Mouse (Mus musculus): ENCODE results near the gene Krtcap2. TPM values are rescaled to one million over a fixed set of nuclear protein-coding genes. Genes with fewer than 3 reads are reported as not detected.
A peak's percentile ranks its signal among the peaks of the same experiment; 100 is the strongest.

Gene Krtcap2
- polyA plus RNA-seq (2012; rRNA removed) (26.3 and 26.4 TPM in 2 replicates), polyA plus RNA-seq (2014; fragmentation: Nextera tagmentation; extraction: Ambion mirVana) (117 and 138 TPM in 2 replicates)

DNA sequence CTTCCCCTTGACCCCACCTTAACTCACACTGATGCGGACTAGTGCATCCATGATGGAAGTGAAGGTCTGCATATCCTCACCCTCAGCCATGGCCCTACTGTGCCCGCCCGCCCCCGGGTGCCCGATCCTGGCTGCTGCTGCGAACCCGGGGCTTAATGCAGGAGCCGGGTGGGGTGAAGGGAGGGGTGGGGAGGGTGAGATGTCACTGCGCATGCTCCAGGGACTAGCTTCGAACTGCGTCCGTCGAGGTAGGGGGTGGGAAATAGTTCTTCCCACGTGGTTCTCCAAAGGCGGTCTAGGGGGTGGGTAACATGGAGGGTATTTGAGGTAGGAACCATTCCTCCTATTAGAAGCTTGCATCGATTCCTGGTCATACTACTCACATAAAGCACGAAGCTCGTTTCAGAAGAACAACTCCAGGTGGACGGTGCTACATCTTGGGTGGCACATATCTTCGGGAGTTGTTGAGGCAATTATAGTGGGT is at the start of gene Krtcap2:
Krtcap2 (plus strand) TSS at position 279 of the 484 bp plus-strand sequence.
- Histone ChIP-seq H3K4me1 (replicated peaks; ENCODE audit: control insufficient read depth in 2 of 2, insufficient read depth in 2 of 2, low read length in 1 of 2) (peaks cover 5 to 9% of the 10 kb centered on the region in 2 experiments), H3K27me3 (ENCODE audit: control insufficient read depth, insufficient read depth, low read length) (peaks cover 20% of the 10 kb centered on the region), H3K27ac (no peak within 1 kb of the TSS), H3K9ac (replicated peaks) (peak within 1 kb of the TSS; percentile 73), H3K4me3 (ENCODE audit: insufficient read depth in 1 of 2, low read depth in 2 of 2, low read length in 2 of 2) (peak within 1 kb of the TSS; percentile 74 to 75), H3K9me3 (ENCODE audit: control insufficient read depth, low read length) (no peaks in the 10 kb centered on the region), H3K4me2 (ENCODE audit: low read depth) (peak within 1 kb of the TSS; percentile 90), H3K36me3 (replicated peaks; ENCODE audit: control insufficient read depth, insufficient read depth, low read depth) (no peaks in the 10 kb centered on the region)
- 7% methylated on average over 20 of the region's 20 CpGs for WGBS (ENCODE audit: insufficient replicate concordance)
- no peak for ATAC-seq (ENCODE audit: insufficient read depth)
- DNase-seq (ENCODE audit: low read depth in 3 of 3, low spot score in 3 of 3), result no peak
- TF ChIP-seq CTCF (IDR thresholded peaks at IDR 0.05; ENCODE audit: low read depth), result no peak
- no peak for TF ChIP-seq EP300 (IDR thresholded peaks at IDR 0.05; ENCODE audit: low read depth)

DNA sequence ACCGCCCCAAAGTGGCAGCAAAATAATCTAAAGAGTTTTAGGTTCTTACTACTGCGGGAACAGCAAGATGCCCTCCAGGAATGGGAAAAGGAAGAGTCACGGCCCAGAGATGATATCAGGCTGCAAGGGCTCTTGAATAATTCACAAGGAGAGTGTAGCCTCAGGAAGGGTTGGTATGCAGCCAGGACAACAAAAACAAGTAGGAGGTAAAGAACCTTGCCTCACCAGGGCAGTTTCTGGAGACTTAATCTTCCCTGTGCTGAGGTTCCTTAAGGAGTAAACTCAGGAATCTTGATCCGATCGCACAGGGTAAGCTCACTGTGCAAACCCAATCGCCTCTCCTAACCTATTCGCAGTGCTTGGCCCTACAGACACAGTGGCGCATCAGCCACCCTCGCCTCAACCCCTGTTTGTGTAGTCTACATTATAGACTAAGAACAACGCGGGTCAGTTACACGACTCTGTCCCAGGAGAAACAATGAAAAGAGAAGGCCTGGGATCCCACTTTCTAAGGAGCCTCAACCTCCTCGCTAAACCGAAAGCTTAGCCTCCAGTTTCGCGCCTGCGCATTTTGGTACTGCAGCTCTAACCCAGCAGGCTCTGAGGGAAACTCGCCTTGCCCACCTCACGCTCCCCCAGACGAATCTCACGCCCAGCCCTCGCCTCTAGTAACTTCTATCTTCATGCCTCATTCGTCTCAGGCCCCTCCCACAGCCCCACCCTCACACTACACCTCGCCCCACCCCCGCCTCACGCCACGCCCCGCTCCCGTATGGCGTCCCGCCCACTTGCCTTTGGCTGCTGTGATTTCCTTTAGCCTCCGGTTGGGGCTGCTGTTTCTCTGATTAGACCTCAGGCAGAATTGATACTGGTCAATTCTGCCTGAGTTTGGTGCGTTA is 49.5 kb upstream of the Krtcap2 start:
- Histone ChIP-seq H3K4me3 (ENCODE audit: insufficient read depth in 1 of 2, low read depth in 2 of 2, low read length in 2 of 2) (peak overlapping the region; percentile 48 to 88), H3K9me3 (ENCODE audit: control insufficient read depth, low read length) (no peaks in the 10 kb centered on the region), H3K4me2 (ENCODE audit: low read depth) (peak overlapping the region; percentile 76), H3K9ac (replicated peaks) (peak overlapping the region; percentile 38), H3K27me3 (ENCODE audit: control insufficient read depth, insufficient read depth, low read length) (no peaks in the 10 kb centered on the region), H3K36me3 (replicated peaks; ENCODE audit: control insufficient read depth, insufficient read depth, low read depth) (no peaks in the 10 kb centered on the region), H3K27ac (no peak overlapping the region), H3K4me1 (replicated peaks; ENCODE audit: control insufficient read depth in 2 of 2, insufficient read depth in 2 of 2, low read length in 1 of 2) (peaks cover 6 to 13% of the 10 kb centered on the region in 2 experiments)
- TF ChIP-seq CTCF (IDR thresholded peaks at IDR 0.05; ENCODE audit: low read depth) (peak; percentile 57), EP300 (IDR thresholded peaks at IDR 0.05; ENCODE audit: low read depth) (no peak)
- 7% methylated on average over 33 of the region's 33 CpGs for WGBS (ENCODE audit: insufficient replicate concordance)
- DNase-seq (ENCODE audit: low read depth in 3 of 3, low spot score in 3 of 3), result peak; percentile 75 to 83 (median 76)
- peak; percentile 95 for ATAC-seq (ENCODE audit: insufficient read depth)

DNA sequence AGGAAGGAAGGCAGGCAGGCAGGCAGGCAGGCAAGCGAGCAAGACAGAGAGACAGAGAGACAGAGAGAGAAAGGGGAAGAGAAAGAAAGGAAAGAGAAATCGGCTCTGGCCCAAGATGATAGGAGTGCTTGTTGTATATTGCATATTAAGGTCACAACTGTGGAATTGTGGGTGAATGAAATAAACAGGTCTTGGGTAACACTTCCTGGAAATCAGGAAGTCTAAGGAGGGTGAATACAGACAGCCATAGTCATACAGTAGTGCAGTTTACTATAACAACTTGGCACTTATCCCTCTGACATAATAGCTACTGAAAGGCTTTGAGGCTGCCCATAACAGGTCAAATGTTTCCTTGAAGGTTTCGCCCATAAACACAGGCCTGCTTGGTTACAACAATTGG is 45.9 kb upstream of the Krtcap2 start:
- Histone ChIP-seq H3K27ac (no peak overlapping the region), H3K9me3 (ENCODE audit: control insufficient read depth, low read length) (no peaks in the 10 kb centered on the region), H3K36me3 (replicated peaks; ENCODE audit: control insufficient read depth, insufficient read depth, low read depth) (no peaks in the 10 kb centered on the region), H3K4me2 (ENCODE audit: low read depth) (no peak overlapping the region), H3K9ac (replicated peaks) (no peak overlapping the region), H3K4me3 (ENCODE audit: insufficient read depth in 1 of 2, low read depth in 2 of 2, low read length in 2 of 2) (no peak overlapping the region), H3K4me1 (replicated peaks; ENCODE audit: control insufficient read depth in 2 of 2, insufficient read depth in 2 of 2, low read length in 1 of 2) (peaks cover 6 to 18% of the 10 kb centered on the region in 2 experiments), H3K27me3 (ENCODE audit: control insufficient read depth, insufficient read depth, low read length) (no peaks in the 10 kb centered on the region)
- 43% methylated on average over 3 of the region's 3 CpGs for WGBS (ENCODE audit: insufficient replicate concordance)
- TF ChIP-seq CTCF (IDR thresholded peaks at IDR 0.05; ENCODE audit: low read depth), result no peak
- TF ChIP-seq EP300 (IDR thresholded peaks at IDR 0.05; ENCODE audit: low read depth), result no peak
- no peak for DNase-seq (ENCODE audit: low read depth in 3 of 3, low spot score in 3 of 3)
- ATAC-seq (ENCODE audit: insufficient read depth), result no peak

DNA sequence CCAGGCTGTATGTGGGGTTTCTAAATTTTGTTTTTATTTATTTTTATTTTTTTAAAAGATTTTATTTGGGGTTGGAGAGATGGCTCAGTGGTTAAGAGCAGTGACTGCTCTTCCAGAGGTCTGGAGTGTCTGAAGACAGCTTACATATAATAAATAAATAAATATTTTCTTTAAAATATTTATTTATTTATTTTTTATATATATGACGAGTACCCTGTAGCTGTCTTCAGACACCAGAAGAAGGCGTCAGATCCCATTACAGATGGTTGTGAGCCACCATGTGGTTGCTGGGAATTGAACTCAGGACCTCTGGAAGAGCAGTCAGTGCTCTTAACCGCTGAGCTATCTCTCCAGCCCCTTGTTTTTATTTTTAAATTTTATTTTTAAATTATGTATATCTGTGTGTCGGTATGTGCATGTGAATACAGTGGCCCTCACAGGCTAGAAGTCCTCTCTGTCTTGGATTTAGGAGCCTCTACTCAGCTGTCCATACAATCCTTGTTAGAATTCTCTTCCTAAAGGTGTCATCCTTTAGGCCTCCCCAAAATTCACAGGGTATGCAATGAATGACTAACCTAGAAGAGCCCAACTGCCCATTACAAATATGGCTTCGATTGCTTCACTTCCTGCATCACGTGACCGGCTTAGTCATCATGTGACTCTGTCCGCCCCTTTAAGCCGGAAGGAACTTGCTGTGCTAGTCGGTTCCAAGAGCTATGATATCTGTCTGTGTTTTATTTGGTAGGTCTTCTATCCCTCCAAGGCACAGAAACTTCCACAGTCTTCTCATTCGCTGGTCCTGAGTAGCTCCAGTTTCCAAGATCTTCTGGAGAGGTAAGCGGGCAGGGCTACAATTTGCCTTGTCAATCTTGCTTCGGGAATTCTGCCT is 43.3 kb upstream of the Krtcap2 start, which contains the start of gene Gba:
Gba (plus strand) TSS at position 676 of the 889 bp plus-strand sequence.
- WGBS (ENCODE audit: insufficient replicate concordance), result 21% methylated on average over 13 of the region's 13 CpGs
- DNase-seq (ENCODE audit: low read depth in 3 of 3, low spot score in 3 of 3) (peak; percentile 83 to 85 (median 84)), ATAC-seq (ENCODE audit: insufficient read depth) (peak; percentile 85)
- Histone ChIP-seq H3K36me3 (replicated peaks; ENCODE audit: control insufficient read depth, insufficient read depth, low read depth) (peaks cover 3% of the 10 kb centered on the region; the same call in 1 of the 2 replicates), H3K9me3 (ENCODE audit: control insufficient read depth, low read length) (no peaks in the 10 kb centered on the region), H3K9ac (replicated peaks) (peak within 1 kb of the TSS; percentile 64), H3K27ac (peak within 1 kb of the TSS; percentile 38), H3K4me2 (ENCODE audit: low read depth) (peak within 1 kb of the TSS; percentile 80), H3K4me1 (replicated peaks; ENCODE audit: control insufficient read depth in 2 of 2, insufficient read depth in 2 of 2, low read length in 1 of 2) (peaks cover 0 to 5% of the 10 kb centered on the region in 2 experiments; a peak in 3 of 4 replicates), H3K4me3 (ENCODE audit: insufficient read depth in 1 of 2, low read depth in 2 of 2, low read length in 2 of 2) (peak within 1 kb of the TSS; percentile 64 to 95), H3K27me3 (ENCODE audit: control insufficient read depth, insufficient read depth, low read length) (no peaks in the 10 kb centered on the region)
- TF ChIP-seq CTCF (IDR thresholded peaks at IDR 0.05; ENCODE audit: low read depth), result no peak
- TF ChIP-seq EP300 (IDR thresholded peaks at IDR 0.05; ENCODE audit: low read depth), result peak; percentile 32; the same call in 1 of the 2 replicates

Data from liver, embryonic 14.5 days (tissue).